Mouse (Mus musculus): ENCODE measurements at regions not wholly inside any gene's neighbourhood (a gene's known extent, or its start where the extent isn't known, plus 50 kb on each side); places are given as distances from the start of the nearest gene placed in this dataset.

GRCm38 (mm10) chr16:77268926-77269325 lies 255.4 kb downstream of the Usp25 start:
- no peak for TF ChIP-seq CTCF (IDR thresholded peaks at IDR 0.05; ENCODE audit: low read depth)
- no peak for TF ChIP-seq EP300 (optimal IDR thresholded peaks at IDR 0.05)
